Comparison of ENCODE assay signal across 27 mouse cellular contexts in the genomic region with DNA sequence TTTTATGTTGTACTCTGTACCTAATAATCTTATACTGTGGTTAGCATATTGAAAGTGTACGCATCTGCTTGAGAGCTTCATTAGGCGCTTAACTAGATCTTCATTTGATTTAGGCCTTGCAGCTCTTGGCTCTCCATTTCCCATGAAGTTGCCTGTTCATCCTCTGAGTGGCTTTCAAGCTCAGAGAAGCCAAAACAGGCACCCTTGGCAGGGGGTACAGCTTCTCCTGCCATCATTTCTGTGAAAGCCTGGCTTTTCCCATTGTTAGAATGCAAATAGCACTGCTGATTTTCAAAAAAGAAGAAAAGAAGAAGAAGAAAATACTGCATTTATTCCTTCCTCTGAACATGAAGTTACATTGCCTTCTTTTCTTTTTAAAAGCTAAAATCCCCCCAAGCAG.
A peak's percentile ranks its signal among the peaks of the same experiment; 100 is the strongest.
DNase-seq lines count a peak whose midpoint lies in the region; ATAC-seq lines count a peak whose summit lies in the region.
"Had no signal": no experiment of that assay in that cellular context is flagged by ENCODE, and none has a peak within 500 bp of the region (broad histone marks: within the 10 kb centered on the region; RNA-seq: fewer than 3 reads in every experiment).

No protein-coding gene starts in this region.

- WGBS in forebrain, embryonic 16.5 days: 38% methylated on average over 2 of the region's 2 CpGs
- WGBS in forebrain, embryonic 10.5 days: 72% methylated on average over 2 of the region's 2 CpGs

- no peak overlapping the region for H3K9ac ChIP-seq in forebrain, embryonic 16.5 days (replicated peaks; ENCODE audit: low read depth, low read length)
- H3K9ac ChIP-seq: embryonic facial prominence, embryonic 12.5 days; heart, embryonic 15.5 days; hindbrain, embryonic 12.5 days; liver, embryonic 14.5 days; neural tube, embryonic 15.5 days had no signal

- H3K4me3 ChIP-seq in forebrain, embryonic 16.5 days (replicated peaks; ENCODE audit: low read length): no peak overlapping the region
- no peak overlapping the region for H3K4me3 ChIP-seq in forebrain, embryonic 10.5 days
- H3K4me3 ChIP-seq: embryonic facial prominence, embryonic 12.5 days; heart, embryonic 10.5 days; heart, embryonic 15.5 days; hindbrain, embryonic 12.5 days; neural tube, embryonic 15.5 days had no signal

- no peak for DNase-seq in forebrain, embryonic 10.5 days (ENCODE audit: extremely low spot score, low spot score)
- peak; percentile 12 to 73 for DNase-seq in layer of hippocampus, postnatal 14 days (ENCODE audit: low spot score in 2 of 2)
- no peak for DNase-seq in layer of hippocampus, adult 9-10 months (ENCODE audit: low spot score)
- peak; percentile 25 to 28 for DNase-seq in right cerebral cortex, postnatal 10 days (ENCODE audit: low spot score in 2 of 2)
- DNase-seq in right cerebral cortex, postnatal 36 days (ENCODE audit: low spot score in 2 of 2): no peak
- DNase-seq in retina, postnatal 1 day: no peak
- DNase-seq: adrenal gland, postnatal 14 days; cerebellum, adult 18-20 months; gastrocnemius, postnatal 25 days; heart, adult 11 months; kidney, adult 8-10 months; kidney, postnatal 4 days; liver; lung, adult 2 months; lung, postnatal 10 days; thymus, postnatal 4 days had no signal

- 0 out of 2 replicates have a peak, but pooled peaks cover 6% of the 10 kb centered on the region for H3K4me1 ChIP-seq in forebrain, embryonic 16.5 days (replicated peaks; ENCODE audit: control insufficient read depth, insufficient read depth, low read length)
- H3K4me1 ChIP-seq in forebrain, embryonic 10.5 days: peaks cover 7% of the 10 kb centered on the region; the same call in 1 of the 2 replicates
- H3K4me1 ChIP-seq: embryonic facial prominence, embryonic 12.5 days; heart, embryonic 10.5 days; heart, embryonic 15.5 days; hindbrain, embryonic 12.5 days; neural tube, embryonic 15.5 days had no signal

- H3K9me3 ChIP-seq in forebrain, embryonic 16.5 days (ENCODE audit: control insufficient read depth, low read length): no peaks in the 10 kb centered on the region
- no peaks in the 10 kb centered on the region for H3K9me3 ChIP-seq in forebrain, embryonic 10.5 days
- H3K9me3 ChIP-seq: embryonic facial prominence, embryonic 12.5 days; heart, embryonic 10.5 days; heart, embryonic 15.5 days; hindbrain, embryonic 12.5 days; neural tube, embryonic 15.5 days had no signal

- no peak overlapping the region for H3K27ac ChIP-seq in forebrain, embryonic 16.5 days (ENCODE audit: low read length)
- no peak overlapping the region for H3K27ac ChIP-seq in forebrain, embryonic 10.5 days
- H3K27ac ChIP-seq: embryonic facial prominence, embryonic 12.5 days; heart, embryonic 10.5 days; heart, embryonic 15.5 days; hindbrain, embryonic 12.5 days; kidney, postnatal 0 days; liver, embryonic 14.5 days; macrophage; neural tube, embryonic 15.5 days had no signal

- no peak overlapping the region for H3K4me2 ChIP-seq in forebrain, embryonic 16.5 days (ENCODE audit: low read length)
- H3K4me2 ChIP-seq: embryonic facial prominence, embryonic 12.5 days; heart, embryonic 15.5 days; hindbrain, embryonic 12.5 days; neural tube, embryonic 15.5 days had no signal

- ATAC-seq in forebrain, embryonic 16.5 days: peak; percentile 43; the same call in 1 of the 2 replicates
- ATAC-seq: CD4-positive, CD25-positive, alpha-beta regulatory T cell, adult 4 months; intestine, embryonic 16.5 days had no signal

- no peaks in the 10 kb centered on the region for H3K36me3 ChIP-seq in forebrain, embryonic 16.5 days (ENCODE audit: control insufficient read depth, insufficient read depth)
- H3K36me3 ChIP-seq in forebrain, embryonic 10.5 days (replicated peaks): no peaks in the 10 kb centered on the region
- H3K36me3 ChIP-seq: embryonic facial prominence, embryonic 12.5 days; heart, embryonic 10.5 days; heart, embryonic 15.5 days; hindbrain, embryonic 12.5 days; neural tube, embryonic 15.5 days had no signal

- H3K27me3 ChIP-seq in forebrain, embryonic 16.5 days (replicated peaks; ENCODE audit: control insufficient read depth, insufficient read depth, low read length): no peaks in the 10 kb centered on the region
- no peaks in the 10 kb centered on the region for H3K27me3 ChIP-seq in forebrain, embryonic 10.5 days (ENCODE audit: poor library complexity, severe bottlenecking)
- H3K27me3 ChIP-seq: embryonic facial prominence, embryonic 12.5 days; heart, embryonic 15.5 days; hindbrain, embryonic 12.5 days; neural tube, embryonic 15.5 days had no signal

Comparison
In these comparisons a context has a peak if more than half of its experiments do, and no peak if none do; other contexts are left out.
1. DNase-seq: peak in layer of hippocampus, postnatal 14 days (2 of 2) and right cerebral cortex, postnatal 10 days (2 of 2); none in forebrain, embryonic 10.5 days (single experiment), layer of hippocampus, adult 9-10 months (single experiment), right cerebral cortex, postnatal 36 days (0 of 2) and retina, postnatal 1 day (single experiment).